Mouse (Mus musculus) stomach, postnatal 0 days (tissue): Measurements from ENCODE around the gene Acot3. TPM values are rescaled to one million over a fixed set of nuclear protein-coding genes. Genes with fewer than 3 reads are reported as not detected.
"Not testable (repeated sequence)": the region's sequence is repeated elsewhere in the genome, so short reads cannot be mapped to it uniquely, and the experiment has no call there.

Experiments used
- ATAC-seq: fragments of 200-750 bp; cut with Nextera tagmentation; 2 replicates; pipeline ENCODE4 v1.8.0; 2017; ENCODE audit not compliant: low FRiP score, low TSS enrichment
- DNase-seq: peaks from one replicate; pipeline ENCODE4 v3.0.0-alpha.2; 2016; ENCODE audit warnings: low spot score
- H3K27ac ChIP-seq: fragments of 300-500 bp; sonication (generic); replicated peaks from 2 replicates; pipeline ENCODE4 v1.5.1; 2014; ENCODE audit warnings: mild to moderate bottlenecking, control low read depth
- H3K27me3 ChIP-seq: fragments of 300-500 bp; sonication (generic); 2 replicates; pipeline ENCODE4 v1.6.1; 2014; ENCODE audit warnings: low read length; ENCODE audit not compliant: control insufficient read depth, insufficient read depth
- H3K36me3 ChIP-seq: fragments of 300-500 bp; sonication (generic); 2 replicates; pipeline ENCODE4 v1.6.1; 2014; ENCODE audit warnings: low read length, mixed read lengths; ENCODE audit not compliant: control insufficient read depth, insufficient read depth
- H3K4me1 ChIP-seq: fragments of 300-500 bp; sonication (generic); replicated peaks from 2 replicates; pipeline ENCODE4 v1.6.1; 2014; ENCODE audit warnings: antibody characterized with exemption; ENCODE audit not compliant: control insufficient read depth, insufficient read depth
- H3K4me2 ChIP-seq: fragments of 300-500 bp; sonication (generic); replicated peaks from 2 replicates; pipeline ENCODE4 v1.6.1; 2014; ENCODE audit warnings: low read depth, mild to moderate bottlenecking, control low read depth, moderate library complexity
- H3K4me3 ChIP-seq: fragments of 300-500 bp; sonication (generic); 2 replicates; pipeline ENCODE4 v1.5.1; 2014; ENCODE audit warnings: low read depth, low read length, control low read depth
- H3K9ac ChIP-seq: fragments of 300-500 bp; sonication (generic); 2 replicates; pipeline ENCODE4 v1.6.1; 2014; ENCODE audit warnings: mild to moderate bottlenecking, low read length, control low read depth, mixed read lengths
- H3K9me3 ChIP-seq: fragments of 300-500 bp; sonication (generic); 2 replicates; pipeline ENCODE4 v1.6.1; 2016; ENCODE audit warnings: low read length; ENCODE audit not compliant: control insufficient read depth
- CTCF ChIP-seq: IDR thresholded peaks from 2 replicates; pipeline ENCODE4 v1.5.1; 2016; ENCODE audit warnings: antibody characterized with exemption, low read depth, mild to moderate bottlenecking, moderate library complexity
- EP300 ChIP-seq: optimal IDR thresholded peaks from 2 replicates; pipeline ENCODE3; 2016; ENCODE audit warnings: antibody characterized with exemption
- WGBS: fragments of 180-500 bp; shearing (Covaris S2); extraction: QIAGEN DNeasy Blood & Tissue Kit; methylation state at CpG from one replicate; pipeline ENCODE4 v1.1.7; 2014; 5-methylcytosine and 5-hydroxymethylcytosine counted together
- polyA plus RNA-seq: library from polyadenylated mRNA; unstranded; fragments of >200 nt; fragmentation: Nextera tagmentation; extraction: Ambion mirVana; gene quantifications from 2 replicates; pipeline ENCODE4 v1.2.1, GENCODE M21; 2015

Gene Acot3
- polyA plus RNA-seq, 1 experiment from 2014 or later: 0.30 TPM

GRCm38 (mm10) chr12:84034108-84034507 is 17.8 kb upstream of the Acot3 start:
- Histone ChIP-seq H3K9me3 (no peaks in the 10 kb centered on the region), H3K4me1 (no peaks in the 10 kb centered on the region), H3K36me3 (no peaks in the 10 kb centered on the region), H3K9ac (no peak overlapping the region), H3K27me3 (no peaks in the 10 kb centered on the region), H3K27ac (no peak overlapping the region), H3K4me2 (no peak overlapping the region), H3K4me3 (no peak overlapping the region)
- WGBS: 41% methylated on average over 4 of the region's 4 CpGs
- TF ChIP-seq EP300 (no peak), CTCF (no peak)
- no peak for DNase-seq
- no peak for ATAC-seq

- DNase-seq (peak; percentile 39), ATAC-seq (peak; percentile 73)
- H3K27me3 ChIP-seq, H3K27ac ChIP-seq, H3K4me1 ChIP-seq, H3K9me3 ChIP-seq, H3K36me3 ChIP-seq: not testable (repeated sequence)
- Histone ChIP-seq H3K4me2 (peak within 1 kb of the TSS; percentile 62), H3K4me3 (peak within 1 kb of the TSS; percentile 43), H3K9ac (peak within 1 kb of the TSS; percentile 59)
- WGBS: 9% methylated on average over 24 of the region's 32 CpGs
Measured at GRCm38 (mm10) chr12:84038241-84038640, 13.7 kb upstream of the Acot3 start, which contains the start of gene Acot4. Acot4 (plus strand) TSS chr12:84038379.

GRCm38 (mm10) chr12:84038691-84039111 is 13.2 kb upstream of the Acot3 start, which contains the start of gene Gm49366:
Gm49366 (plus strand) TSS chr12:84038935.
- not testable (repeated sequence) for H3K4me1 ChIP-seq, H3K27ac ChIP-seq, H3K36me3 ChIP-seq, H3K27me3 ChIP-seq, H3K9me3 ChIP-seq
- peak; percentile 41 for DNase-seq
- 2% methylated on average over 39 of the region's 39 CpGs for WGBS
- peak within 1 kb of the TSS; percentile 62 for H3K4me2 ChIP-seq
- peak within 1 kb of the TSS; percentile 59 for H3K9ac ChIP-seq
- peak; percentile 59 for ATAC-seq
- H3K4me3 ChIP-seq: peak within 1 kb of the TSS; percentile 43

DNA sequence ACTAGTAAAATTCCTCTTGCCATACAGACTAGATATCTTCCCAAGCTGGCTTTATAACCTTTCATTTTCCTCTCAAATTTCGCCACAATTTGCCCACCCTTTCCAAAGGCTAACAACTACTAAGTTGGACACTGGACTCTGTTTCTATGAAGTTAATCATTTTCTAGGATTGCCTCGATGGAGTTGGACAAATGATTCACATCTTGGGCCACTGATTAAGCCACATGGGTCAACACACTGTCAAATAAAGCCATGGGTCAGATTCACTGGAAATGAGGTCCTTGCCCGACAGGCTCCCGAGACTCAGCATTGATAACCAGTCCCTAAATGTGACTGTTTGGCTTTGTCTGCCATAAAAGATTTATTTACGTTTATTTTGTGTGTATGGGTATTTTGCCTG is 9.7 kb upstream of the Acot3 start:
- H3K27ac ChIP-seq: no peak overlapping the region
- H3K4me2 ChIP-seq: no peak overlapping the region
- H3K36me3 ChIP-seq: no peaks in the 10 kb centered on the region
- no peak overlapping the region for H3K4me3 ChIP-seq
- no peak for TF ChIP-seq CTCF
- no peak for TF ChIP-seq EP300
- WGBS: 63% methylated on average over 5 of the region's 5 CpGs
- H3K9ac ChIP-seq: no peak overlapping the region
- H3K4me1 ChIP-seq: no peaks in the 10 kb centered on the region
- H3K27me3 ChIP-seq: no peaks in the 10 kb centered on the region
- H3K9me3 ChIP-seq: no peaks in the 10 kb centered on the region
- DNase-seq (no peak), ATAC-seq (no peak)

- H3K9me3 ChIP-seq: no peaks in the 10 kb centered on the region
- no peak overlapping the region for H3K9ac ChIP-seq
- H3K27me3 ChIP-seq: no peaks in the 10 kb centered on the region
- DNase-seq (no peak), ATAC-seq (no peak)
- no peaks in the 10 kb centered on the region for H3K4me1 ChIP-seq
- H3K36me3 ChIP-seq: no peaks in the 10 kb centered on the region
- no peak overlapping the region for H3K27ac ChIP-seq
- H3K4me3 ChIP-seq: no peak overlapping the region
- H3K4me2 ChIP-seq: no peak overlapping the region
- TF ChIP-seq CTCF (no peak), EP300 (no peak)
- 54% methylated on average over 2 of the region's 2 CpGs for WGBS
Measured at GRCm38 (mm10) chr12:84044045-84044444, 7.9 kb upstream of the Acot3 start.

- no peak overlapping the region for H3K9ac ChIP-seq
- H3K9me3 ChIP-seq: no peaks in the 10 kb centered on the region
- H3K27ac ChIP-seq: no peak overlapping the region
- H3K4me2 ChIP-seq: no peak overlapping the region
- H3K4me3 ChIP-seq: no peak overlapping the region
- no peaks in the 10 kb centered on the region for H3K4me1 ChIP-seq
- TF ChIP-seq EP300: no peak
- no peak for TF ChIP-seq CTCF
- H3K27me3 ChIP-seq: no peaks in the 10 kb centered on the region
- H3K36me3 ChIP-seq: no peaks in the 10 kb centered on the region
- DNase-seq (no peak), ATAC-seq (no peak)
- 88% methylated on average over 1 of the region's 1 CpGs for WGBS
Measured at GRCm38 (mm10) chr12:84046906-84047305, 5.0 kb upstream of the Acot3 start.

DNA sequence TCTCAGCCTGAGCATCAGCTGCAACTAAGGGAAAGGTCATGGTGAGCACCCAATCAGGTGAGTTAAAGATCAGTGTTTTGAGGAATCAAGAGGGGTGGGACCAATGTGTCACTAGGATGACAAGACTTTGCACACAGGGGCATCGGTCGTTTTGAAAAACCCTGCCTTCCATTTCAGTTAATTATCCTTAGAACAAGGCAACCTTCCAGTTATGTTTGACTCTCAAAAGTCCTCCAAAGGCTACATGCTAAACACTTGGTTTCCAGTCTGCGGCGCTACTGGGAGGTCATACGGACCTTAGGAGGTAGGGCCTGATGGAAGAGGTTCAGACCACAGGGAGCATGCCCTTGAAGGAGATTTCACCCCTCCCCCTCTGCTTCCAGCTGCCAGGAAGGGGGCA is 1.2 kb upstream of the Acot3 start:
- not testable (repeated sequence) for DNase-seq, H3K9ac ChIP-seq, H3K4me1 ChIP-seq, ATAC-seq, H3K4me3 ChIP-seq, H3K27ac ChIP-seq, H3K4me2 ChIP-seq, H3K27me3 ChIP-seq, H3K9me3 ChIP-seq, H3K36me3 ChIP-seq
- WGBS: 80% methylated on average over 5 of the region's 5 CpGs
